Mouse (Mus musculus): ENCODE measurements around the gene Ppp1r12b.

- no peak for TF ChIP-seq CTCF (conservative IDR thresholded peaks at IDR 0.05; ENCODE audit: low read length)
- no peak for TF ChIP-seq NANOG (IDR thresholded peaks at IDR 0.05; ENCODE audit: borderline replicate concordance, low read length)
Measured at GRCm38 (mm10) chr1:134719718-134720304, 235.9 kb downstream of the Ppp1r12b start.
